Mouse (Mus musculus): ENCODE data around the gene Ap3m1.

Gene Ap3m1

DNA sequence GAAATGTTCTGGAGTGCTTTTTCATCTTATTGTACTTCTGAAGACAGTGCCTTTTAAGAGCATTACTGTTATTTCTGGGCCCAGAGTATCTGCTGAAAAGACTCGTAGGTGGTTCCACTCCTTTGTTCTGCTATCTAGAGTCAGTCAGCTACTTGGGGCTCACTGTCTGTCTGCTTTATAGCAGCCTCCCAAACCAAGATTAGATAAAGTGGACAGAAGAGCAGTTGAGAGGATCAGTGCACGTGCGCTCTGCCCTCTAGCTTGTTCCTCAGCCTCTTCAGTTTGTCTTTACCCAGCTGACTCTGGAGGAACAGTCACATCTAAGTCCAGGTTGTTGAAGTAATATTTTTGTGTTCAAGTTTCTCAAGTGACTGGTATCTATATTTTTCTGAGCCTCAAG, 21.7 kb upstream of the Ap3m1 start:
- no peak for ATAC-seq (ENCODE audit: low TSS enrichment)

DNA sequence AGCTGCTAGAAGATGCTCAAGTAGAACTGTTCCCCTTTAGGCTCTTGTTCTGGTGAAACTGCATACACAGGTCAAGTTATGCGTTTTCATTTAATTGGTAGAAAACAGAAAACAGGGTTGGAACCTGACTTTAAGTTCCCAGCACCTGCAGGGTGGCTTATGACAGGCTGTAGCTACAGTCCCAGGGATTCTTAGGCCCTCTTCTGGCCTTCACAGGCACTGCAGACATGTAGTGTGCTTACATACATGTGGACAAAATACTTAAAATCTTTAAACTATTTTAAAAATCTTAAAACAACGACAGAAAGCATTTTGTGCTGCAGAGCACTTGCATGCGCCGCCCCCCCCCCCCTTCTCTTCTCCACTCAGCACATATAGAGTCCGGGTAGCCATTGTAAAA, 17.3 kb upstream of the Ap3m1 start:
- no peak for ATAC-seq (ENCODE audit: low TSS enrichment)

DNA sequence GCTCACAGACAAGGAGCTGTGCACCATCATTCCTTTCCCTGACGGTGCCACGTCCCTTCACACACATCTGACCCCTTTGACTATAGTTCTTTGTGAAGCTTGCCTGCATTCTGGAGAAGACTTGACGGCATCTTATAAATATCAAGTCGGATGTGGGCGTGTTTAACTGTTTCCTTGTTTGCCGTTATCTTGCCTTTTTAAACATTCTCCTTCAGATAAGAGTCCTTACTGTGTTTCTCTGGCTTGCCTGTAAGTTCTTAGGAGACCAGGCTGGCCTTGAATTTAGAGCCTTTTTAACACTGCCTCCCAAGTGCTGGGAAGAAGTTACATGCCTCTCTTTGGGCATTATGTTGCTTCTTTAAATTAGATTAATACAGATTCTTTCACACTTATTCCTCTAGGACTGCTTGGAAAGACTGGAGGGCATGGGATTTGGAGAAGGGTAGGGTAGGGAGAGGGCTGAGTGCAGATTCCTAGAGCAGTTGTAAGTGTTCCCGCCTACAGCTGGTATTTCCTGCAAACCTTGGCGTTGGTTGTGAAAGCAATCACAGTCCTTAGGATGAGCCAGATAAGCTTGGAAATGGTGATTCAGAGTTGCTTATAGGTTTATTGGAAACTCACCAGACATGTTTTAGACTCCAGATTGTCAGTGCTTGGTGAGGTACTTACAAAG, 13.3 kb upstream of the Ap3m1 start:
- ATAC-seq (ENCODE audit: low TSS enrichment): peak; percentile 67; the same call in 1 of the 2 replicates

DNA sequence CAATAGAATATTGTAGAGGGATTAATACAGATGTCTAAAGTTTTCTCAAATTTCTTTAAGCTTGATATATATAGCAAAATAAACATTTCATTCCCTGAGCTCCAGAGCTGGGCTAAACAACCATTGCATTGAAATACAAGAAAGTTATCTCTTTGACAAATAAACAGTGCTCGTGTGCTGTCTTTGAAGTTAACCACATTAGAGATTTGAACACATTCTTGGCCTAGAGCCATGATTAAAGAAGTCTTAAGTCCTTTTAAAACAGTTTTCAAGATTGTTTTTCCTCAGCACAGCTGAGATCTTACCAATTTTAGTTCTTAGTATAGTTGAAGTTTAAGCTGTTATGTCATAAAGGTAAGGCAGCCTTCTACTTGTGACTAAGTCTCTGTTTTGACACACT, 12.0 kb upstream of the Ap3m1 start:
- no peak for ATAC-seq (ENCODE audit: low TSS enrichment)

DNA sequence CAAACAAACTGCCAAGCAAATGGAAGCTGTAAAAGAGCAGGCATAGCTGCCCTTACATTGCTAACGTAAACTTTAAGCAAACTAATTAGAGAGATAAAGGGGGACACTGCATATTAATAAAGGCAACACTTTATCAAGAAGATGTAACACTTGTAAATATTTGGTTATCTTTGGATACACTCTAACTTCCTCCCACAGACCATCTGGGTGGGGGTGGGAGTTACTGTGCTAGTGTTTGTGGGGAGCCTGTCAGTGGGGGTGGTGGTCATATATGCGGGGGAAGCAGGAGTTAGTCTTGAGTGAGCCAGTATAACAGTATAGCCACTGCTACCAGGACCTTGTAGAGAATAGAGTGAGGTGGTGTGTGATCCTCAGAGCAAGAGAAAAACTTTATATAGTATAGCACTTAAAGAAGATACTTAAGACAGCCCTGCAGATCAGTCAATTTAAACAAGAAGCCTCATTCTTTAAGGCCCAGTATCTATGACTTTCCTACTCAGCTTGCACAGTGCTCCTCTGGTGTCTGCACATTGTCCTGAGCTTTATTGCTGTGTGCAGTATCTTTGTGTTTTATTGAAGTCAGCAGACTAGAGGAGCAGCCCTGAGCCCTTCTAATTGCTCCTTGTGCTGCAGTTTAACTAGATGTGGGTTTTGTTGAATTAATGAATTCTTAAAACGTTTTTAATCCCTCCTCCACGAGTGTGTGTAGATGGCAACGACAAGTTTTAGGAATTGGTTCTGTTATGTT, 10.6 kb upstream of the Ap3m1 start:
- no peak for ATAC-seq (ENCODE audit: low TSS enrichment)

DNA sequence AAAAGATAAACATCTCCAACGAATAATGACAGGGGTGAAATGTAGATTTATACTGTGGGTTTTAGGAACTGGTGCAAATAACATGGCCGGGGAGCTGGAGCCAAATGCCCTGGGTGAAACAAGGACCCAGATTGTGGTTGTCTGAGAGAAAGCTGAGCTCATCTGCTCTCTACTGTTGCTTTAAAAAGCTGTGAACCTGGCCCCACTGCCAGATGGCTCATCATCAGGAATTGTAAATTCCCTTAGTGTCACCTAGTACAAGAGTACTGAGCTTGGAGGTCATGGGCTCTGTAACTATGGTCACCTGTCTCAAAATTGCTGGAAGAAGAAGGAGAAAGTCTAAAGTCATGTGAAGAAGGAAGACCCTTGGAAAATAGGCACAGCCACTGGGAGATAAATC, 6.7 kb upstream of the Ap3m1 start:
- no peak for ATAC-seq (ENCODE audit: low TSS enrichment)

DNA sequence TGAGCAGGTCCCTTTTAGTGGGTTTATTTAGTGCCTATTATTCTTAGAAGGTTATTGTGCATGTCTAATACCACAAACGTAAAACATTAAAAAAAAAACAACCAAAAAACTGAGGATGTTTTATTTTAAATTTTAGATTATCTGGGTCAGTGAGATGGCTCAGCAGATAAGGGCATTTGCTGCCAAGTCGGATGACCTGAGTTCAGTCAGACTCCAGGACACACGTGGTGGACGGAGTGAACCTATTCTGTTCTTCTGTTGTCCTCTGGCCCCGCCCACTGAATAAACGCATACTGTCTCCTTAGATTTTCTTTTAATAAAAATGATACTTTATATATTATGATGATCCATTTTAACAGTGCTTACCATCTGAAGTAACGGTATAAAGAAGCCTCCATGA, 1.3 kb upstream of the Ap3m1 start:
- no peak for ATAC-seq (ENCODE audit: low TSS enrichment)

DNA sequence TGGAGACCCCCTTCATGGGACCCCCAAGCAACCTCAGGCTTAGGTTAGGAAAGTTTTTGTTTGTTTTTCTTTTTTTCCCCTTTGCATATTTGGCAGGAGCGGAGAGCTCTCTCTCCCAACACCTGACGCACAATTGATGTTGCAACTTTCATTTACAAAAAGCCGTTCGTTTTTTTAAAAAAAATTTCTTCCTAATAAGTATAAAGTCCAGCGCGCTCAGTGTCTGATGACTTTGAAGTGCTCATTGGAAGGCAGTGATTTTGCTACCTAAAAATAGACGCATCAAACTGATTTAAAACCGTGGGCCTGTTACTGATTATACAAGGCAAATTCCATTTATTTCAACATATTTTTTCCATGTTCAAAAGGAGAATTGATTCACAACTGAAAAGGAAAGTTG, 843 bp upstream of the Ap3m1 start:
- no peak for ATAC-seq (ENCODE audit: low TSS enrichment)

DNA sequence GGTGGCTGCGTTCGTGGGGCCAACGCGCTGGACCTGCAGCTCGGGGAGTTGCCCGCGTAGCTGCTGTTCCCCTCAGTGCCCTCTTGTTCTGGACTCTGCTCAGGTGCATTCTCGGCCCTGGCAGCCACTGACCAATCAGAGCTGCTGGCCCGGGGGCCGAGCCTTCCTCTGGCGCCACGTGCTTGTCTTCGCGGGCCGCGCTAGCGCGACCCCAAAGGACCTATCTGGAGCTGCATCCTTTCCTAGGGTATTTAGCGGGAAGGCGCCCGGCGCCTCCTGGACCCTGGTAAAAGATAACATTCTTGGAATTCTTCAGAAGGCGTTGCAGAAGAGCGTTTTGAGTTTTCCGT, 448 bp upstream of the Ap3m1 start:
- ATAC-seq (ENCODE audit: low TSS enrichment): peak; percentile 48

DNA sequence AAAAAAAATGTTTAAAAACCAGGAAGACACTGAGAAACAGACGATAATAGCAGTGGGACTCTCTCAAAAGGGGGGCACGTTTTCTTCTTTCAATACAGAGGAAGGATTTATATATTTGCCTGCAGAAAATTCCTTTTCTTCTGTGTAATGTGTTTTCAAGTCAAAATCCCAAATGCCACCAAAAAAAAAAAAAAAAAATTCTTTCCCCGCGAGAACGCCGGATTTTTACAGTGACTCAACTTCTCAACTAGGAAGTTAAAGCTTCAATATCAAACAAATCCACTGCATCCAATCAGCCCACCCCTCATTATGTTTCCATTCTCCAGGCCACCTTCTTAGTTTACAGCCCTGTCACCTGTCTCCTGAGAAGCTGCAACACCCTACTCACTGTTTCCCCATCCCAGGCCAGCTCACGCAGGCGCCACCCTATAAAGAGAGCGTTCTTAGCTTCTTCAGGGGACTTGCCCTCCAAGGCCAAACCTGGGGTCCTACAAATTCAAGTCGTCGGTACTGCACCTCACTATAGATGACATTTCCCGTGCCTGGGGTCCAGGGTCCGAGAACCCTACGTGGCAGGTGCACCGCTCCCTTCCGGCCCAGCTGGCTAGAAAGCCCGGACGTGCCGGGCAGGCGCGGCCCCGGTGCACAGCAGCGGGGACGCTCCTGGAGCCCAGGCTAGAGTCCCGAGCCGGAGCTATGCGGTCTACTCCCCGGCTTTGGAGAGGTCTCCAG, 762 bp downstream of the Ap3m1 start:
- peak; percentile 53 for ATAC-seq (ENCODE audit: low TSS enrichment)

DNA sequence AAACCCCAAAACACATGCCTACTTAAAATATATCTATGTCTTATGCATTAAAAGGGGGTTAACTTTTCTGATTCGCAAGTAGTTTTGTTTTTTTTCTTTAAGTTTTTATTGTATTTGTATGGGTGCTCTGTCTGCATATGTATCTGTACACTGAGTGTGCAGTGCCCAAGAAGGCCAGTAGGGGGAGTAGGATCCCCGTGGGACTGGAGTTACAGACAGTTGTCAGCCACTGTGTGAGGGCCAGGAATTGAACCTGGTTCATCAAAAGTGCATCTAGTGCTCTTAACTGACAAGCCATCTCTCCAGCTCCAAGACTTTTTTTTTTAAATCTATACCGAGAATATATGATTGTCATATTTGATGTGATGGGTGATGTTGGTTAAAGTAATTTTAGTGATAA, 1.6 kb downstream of the Ap3m1 start:
- ATAC-seq (ENCODE audit: low TSS enrichment): no peak

DNA sequence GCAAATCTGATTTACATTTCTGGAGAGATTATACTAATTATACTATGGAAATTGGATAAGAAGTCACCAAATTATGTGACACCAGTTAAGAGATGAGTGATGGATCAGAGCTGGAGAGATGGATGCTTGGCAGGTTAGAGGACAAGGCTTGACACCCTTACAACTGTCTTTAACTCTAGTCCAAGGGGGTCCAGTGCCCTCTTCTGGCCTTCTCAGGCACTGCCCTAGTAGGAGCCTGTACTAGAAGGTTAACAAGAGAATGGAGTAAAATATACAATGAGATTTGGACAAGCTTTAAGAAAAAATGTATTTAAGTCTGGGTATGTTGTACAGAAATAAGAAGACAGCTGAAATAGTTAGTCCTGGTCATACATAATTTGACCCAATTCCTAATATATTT, 3.4 kb downstream of the Ap3m1 start:
- ATAC-seq (ENCODE audit: low TSS enrichment): no peak

DNA sequence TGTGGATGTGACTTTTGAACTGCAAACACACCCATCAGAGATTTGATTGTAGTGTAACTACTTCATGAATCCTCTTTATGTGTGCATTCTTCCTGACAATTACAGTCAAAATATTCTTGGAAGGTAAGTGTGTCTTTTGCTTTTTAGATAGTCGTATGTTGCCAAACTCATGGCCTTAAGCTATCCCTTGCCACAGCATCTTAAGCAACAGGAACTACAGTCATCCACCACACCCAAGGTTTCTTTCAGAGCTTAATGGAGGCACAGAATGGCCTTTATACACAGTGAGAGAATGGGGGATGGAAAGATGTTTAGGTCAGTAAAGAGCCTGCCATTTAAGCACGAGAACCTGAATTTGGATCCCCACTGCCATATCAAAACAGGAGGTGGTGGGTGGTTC, 4.5 kb downstream of the Ap3m1 start:
- ATAC-seq (ENCODE audit: low TSS enrichment): no peak

DNA sequence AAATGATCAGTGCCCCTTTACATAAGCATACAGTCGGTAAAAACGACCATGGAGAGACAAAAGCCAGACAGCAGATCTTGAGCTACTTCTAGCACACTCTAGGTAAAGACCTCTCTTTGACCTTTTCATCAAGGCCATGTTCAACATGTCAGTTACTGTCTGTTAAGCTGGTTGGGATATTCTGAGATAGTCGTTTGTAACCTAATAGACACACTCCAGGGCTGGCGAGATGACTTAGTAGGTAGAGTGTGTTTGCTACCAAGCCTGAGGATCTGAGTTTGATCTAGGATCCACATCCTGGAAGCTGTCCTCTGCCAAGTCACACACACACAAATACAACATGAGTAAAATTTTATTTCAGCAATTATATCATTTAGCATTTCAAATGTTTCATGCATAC, 12.7 kb downstream of the Ap3m1 start:
- ATAC-seq (ENCODE audit: low TSS enrichment): no peak

DNA sequence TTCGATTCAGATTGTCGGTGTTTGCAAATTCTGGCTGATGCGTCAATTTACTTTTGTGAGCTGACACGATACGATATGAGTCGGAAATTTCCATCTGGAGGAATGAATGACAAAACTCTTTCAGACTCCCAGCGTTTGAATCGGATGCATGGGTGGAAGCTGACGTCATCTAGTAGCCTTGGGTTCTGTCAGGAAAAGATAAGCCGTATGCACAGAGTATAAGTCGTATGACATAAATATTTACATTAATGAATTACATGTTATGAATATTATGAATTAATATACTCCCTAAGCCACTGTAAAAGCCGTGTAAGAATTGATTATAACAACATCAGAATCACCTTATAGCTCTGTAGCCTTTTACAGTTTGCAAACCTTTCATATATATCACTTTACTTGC, 13.2 kb downstream of the Ap3m1 start:
- no peak for ATAC-seq (ENCODE audit: low TSS enrichment)

DNA sequence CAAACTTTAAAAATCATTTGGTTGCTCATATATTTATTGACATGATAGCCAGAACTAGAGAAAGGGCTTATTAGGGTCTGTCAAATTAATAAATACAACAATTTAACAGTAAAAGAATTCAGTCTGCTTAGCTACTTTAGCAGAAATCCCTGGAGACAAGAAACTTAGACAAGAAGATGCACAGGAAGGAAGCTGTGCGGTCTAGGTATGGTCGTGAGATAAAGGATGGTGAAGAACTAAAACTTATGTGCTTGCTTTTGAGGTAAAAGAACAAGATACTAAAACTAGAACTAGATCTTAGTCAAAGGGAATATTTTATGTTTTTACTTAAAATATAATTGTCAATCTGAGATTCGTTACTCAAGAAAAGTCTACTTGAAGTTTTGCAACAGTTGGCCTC, 17.5 kb downstream of the Ap3m1 start:
- ATAC-seq (ENCODE audit: low TSS enrichment): no peak

DNA sequence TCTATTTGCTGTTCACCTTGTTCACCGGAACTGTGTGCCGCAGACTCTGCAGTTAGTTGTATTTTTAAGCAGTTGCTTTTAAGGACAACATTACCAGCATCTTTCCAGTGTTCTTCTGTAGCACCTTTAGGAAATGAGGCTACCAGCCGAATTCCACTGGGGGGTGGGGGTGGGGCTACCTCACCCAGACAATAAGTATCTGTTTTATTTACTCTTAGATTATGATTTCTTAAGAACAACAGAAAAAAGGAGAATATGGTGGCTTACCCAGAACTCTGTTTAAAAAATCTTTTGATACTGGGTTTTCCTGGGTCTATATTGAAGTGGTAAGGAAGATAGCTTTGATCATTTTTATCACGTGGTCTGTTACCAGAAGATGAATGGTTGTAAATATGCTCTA, 18.0 kb downstream of the Ap3m1 start:
- ATAC-seq (ENCODE audit: low TSS enrichment): no peak

DNA sequence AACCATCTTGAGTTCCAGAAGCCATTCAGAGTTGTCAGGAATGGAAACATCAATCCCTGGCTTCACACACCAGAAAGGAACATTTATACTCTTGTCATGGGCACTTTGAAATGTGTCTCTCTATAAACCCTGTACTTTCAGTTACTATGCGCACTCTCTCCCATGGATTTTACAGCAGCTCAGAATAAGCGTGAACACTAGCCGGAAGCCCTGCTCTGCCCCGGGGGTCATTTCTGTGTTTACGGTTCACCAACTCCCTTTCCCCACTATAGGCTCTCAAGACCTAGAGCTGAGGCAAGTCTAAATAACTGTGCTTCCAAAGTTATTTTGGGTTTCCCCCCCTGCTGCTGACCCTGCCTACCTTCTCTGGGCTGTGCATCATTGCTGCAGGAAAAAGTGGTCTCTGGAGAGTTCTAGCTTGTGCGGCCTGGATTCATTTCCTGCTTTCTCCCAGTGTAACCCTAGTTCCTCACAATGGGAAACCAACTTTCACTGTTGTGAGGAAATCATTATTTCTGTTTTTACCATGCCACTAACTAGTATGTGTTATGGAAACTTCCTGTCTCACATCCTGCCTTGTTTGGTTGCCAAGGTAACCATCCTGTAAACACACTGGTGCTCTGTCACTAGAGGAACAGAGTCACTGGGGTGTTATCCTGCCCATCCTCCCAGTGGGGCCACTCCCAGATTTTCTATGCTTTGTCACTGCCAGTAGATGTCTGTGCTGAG, 20.4 kb downstream of the Ap3m1 start:
- peak; percentile 11; the same call in 1 of the 2 replicates for ATAC-seq (ENCODE audit: low TSS enrichment)

DNA sequence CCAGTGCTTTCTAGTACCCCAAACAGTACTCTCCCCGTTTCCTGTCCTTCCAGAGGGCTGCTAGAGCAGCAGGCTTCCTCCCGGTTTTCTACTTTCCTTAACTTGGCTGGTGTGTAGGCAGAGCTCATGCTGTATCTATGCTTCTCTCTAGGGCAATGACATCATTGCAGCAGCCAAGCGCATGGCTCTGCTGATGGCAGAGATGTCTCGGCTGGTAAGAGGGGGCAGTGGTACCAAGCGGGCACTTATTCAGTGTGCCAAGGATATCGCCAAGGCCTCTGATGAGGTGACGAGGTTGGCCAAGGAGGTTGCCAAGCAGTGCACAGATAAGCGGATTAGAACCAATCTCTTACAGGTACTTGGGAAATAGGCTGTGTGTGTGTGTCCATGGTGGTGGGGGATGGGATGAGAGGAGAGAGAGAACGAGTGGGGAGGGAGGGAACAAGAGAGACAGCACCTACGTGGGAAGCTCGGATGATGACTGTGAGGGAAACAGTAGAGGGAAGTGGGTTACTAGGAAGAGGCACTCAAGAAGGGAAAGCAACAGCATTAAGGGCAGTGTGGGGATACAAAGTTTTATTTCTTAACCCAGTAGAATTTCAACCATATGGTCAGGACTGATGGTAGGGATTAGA, 23.2 kb downstream of the Ap3m1 start:
- ATAC-seq (ENCODE audit: low TSS enrichment): peak; percentile 88

DNA sequence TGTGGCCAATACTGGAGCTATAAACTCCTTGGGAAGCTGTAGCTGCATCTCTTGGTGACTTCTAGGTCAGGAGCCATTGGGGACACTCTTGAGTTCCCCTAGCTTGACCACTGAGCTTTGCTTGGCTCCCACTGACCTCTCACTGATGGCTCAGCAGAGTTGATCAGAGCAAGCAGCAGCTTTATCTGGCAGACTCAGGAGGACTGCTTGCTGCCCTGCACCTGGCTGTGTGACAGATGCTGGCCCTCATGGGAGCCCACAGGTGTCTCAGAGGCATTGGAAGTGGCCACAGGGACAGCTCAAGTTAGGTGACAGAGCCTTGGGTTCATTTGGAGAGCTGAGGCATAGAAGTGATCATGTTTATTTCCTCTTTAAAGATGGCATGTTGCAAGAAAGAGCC, 24.8 kb downstream of the Ap3m1 start:
- ATAC-seq (ENCODE audit: low TSS enrichment): no peak

DNA sequence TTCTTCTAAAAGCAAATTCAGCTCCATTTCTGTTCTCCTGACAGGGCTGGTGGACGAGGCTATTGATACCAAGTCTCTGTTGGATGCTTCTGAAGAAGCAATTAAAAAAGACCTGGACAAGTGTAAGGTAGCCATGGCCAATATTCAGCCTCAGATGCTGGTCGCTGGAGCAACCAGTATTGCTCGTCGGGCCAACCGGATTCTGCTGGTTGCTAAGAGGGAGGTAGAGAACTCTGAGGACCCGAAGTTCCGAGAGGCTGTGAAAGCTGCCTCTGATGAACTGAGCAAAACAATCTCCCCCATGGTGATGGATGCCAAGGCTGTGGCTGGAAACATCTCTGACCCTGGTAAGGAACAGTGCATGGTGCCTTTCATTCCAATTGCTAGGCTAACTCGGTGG, 31.9 kb downstream of the Ap3m1 start:
- ATAC-seq (ENCODE audit: low TSS enrichment): peak; percentile 44

DNA sequence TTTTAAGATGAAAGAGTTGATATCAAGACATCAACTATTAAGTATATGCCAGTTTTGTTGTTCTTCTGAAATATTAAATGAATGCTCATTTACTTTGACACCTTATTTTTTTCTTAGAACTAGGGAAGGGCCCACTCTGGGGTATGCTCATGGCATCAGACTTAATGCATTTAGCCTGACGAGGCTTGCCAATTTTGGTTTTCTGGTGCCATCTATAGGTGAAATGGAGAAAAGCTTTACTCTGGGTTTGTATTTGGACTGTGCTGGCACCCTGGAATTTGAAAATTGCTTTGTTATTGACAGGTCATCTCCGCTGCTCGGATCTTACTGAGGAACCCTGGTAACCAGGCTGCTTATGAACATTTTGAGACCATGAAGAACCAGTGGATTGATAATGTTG, 33.3 kb downstream of the Ap3m1 start:
- ATAC-seq (ENCODE audit: low TSS enrichment): peak; percentile 76
